Mouse (Mus musculus) kidney, adult 11 months (tissue): ENCODE measurements around the gene Tmem63c.
A peak's percentile ranks its signal among the peaks of the same experiment; 100 is the strongest.

Source experiments
- DNase-seq: peaks from one replicate; pipeline ENCODE4 v3.0.0; 2022

Tmem63c gene

DNA sequence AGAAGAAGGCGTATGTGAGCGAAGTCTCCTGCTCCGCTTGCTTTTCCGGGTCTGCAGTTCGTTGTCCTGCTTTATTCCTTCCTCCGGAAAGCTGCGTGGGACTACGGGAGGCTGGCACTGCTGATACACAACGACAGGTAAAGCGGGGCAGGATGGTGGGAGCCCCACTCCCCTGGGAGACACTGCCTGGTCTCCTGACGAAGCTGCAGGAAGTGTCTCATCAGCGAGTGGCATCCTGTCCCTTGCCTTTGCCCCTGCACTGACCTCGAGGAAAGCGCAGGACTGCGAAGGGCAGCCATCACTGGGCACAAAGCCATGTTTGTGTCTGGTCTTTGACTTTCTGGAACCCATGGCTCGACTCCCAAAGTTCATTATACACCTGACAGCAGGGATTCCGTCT is 35.9 kb downstream of the Tmem63c start:
- peak; percentile 47 for DNase-seq

DNA sequence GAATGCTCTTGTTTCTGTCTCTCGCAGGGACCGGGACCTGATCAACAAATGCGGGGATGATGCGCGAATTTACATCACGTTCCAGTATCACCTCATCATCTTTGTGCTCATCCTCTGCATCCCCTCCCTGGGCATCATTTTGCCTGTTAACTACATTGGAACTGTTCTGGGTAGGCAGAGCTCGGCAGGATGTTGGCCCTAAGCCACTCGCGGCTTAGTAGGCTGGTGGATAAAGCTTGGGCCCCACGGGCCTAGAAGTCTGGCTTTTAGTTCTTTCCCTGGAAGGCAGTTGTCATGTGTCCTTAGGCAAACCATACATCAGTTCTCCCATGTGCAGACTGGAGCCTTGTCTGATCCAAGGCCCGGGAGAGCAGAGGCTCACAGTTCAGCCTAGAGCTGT is 44.3 kb downstream of the Tmem63c start:
- no peak for DNase-seq

- no peak for DNase-seq
These were observed 45.3 kb downstream of the Tmem63c start for GRCm38 (mm10) chr12:87066429-87066828.

DNA sequence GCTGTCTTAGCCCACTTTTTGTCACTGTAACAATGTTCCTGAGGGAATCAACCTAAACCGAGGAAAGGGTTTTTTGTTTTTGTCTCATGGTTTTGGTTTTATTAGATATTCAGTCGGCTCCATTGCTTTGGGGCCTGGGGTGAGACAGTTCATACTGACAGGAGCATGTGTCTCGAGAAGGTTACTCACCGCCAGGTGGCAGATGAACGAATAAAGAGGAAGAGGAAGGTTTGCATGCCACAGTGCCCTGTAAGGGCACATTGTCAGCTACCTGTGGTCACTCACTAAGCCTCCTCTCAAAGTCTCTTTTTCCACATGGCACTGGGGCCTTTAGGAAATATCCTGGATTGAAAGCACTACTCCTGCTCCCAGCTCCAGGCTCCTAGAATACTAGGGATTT is 49.4 kb downstream of the Tmem63c start:
- DNase-seq: no peak

DNA sequence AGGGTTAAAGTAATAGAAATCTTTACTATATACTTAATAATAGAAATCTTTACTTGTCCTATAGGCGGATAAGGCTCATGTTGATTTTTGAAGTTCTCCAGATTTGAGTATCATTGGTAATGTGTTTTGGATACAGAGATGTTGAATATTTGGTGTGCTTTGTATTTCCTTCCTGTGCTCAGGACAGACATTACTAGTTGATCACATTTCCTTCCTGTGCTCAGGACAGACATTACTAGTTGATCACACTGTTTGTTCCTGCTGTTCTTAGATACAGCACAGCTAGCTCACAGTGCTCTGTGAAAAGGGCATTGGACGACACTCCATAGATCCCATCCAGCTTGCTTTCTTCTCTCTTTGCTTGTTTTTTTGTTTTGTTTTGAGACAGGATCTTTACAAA is 55.5 kb downstream of the Tmem63c start:
- DNase-seq: no peak

DNA sequence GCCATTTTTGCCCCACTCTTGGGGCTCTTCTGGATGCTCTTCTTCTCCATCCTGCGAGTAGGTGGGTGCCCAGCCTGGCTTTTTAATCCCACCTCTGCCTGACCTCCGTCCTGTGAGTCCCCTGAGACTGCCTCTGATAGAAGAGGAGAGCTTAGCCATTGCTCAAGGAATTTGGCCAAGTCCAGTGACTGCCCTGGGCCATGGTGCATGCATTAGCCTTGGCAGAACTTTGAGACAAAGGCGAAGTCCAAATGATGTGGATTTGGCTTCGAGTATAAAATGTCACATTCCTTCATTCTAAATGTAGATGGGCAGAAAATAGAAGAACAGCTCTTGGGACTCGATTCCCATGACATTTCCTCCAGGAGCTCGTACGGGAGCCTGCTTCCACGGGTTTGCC is 61.7 kb downstream of the Tmem63c start:
- peak; percentile 48 for DNase-seq

- no peak for DNase-seq
These were observed 66.1 kb downstream of the Tmem63c start for GRCm38 (mm10) chr12:87087236-87087635.

GRCm38 (mm10) chr12:87088331-87088730 is 67.2 kb downstream of the Tmem63c start:
- DNase-seq: no peak

DNA sequence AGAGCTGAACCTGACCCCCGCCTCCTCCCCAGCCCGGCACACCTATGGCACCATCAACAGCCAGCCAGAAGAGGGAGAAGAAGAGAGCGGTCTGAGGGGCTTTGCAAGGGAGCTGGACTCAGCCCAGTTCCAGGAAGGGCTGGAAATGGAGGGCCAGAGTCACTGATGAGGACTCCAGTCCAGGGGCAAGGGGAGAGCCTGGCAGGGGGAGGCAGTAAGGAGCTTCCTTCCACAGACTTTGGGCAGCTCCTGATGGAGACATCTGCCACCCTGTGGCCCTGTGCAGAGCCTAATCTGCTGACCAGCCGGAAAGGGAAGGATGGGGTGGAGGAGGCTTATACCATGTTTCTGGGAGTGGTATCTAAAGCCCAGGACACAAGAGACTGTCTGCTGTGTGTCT is 68.1 kb downstream of the Tmem63c start:
- DNase-seq: no peak

- peak; percentile 52 for DNase-seq
These were observed 68.6 kb downstream of the Tmem63c start for GRCm38 (mm10) chr12:87089701-87090100.

DNA sequence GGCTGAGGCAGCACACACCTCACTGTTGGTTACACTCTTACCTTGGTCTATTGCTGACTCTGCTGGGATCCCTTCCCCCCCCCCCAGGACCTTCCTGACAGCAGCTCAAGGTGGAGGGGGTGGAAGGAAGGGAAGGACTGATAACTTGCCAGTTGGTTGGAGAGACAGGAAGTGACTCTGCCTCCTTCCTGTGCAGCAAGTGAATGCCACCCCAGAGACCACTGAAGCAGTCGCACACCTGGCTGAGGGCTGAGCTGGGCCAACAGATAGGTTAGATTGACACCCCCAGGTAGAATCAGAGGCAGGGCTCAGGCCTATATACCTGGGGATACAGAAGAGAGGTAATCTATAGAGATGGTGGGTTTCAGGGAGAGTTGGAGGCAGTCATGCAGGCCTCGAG is 70.8 kb downstream of the Tmem63c start:
- DNase-seq: no peak

DNA sequence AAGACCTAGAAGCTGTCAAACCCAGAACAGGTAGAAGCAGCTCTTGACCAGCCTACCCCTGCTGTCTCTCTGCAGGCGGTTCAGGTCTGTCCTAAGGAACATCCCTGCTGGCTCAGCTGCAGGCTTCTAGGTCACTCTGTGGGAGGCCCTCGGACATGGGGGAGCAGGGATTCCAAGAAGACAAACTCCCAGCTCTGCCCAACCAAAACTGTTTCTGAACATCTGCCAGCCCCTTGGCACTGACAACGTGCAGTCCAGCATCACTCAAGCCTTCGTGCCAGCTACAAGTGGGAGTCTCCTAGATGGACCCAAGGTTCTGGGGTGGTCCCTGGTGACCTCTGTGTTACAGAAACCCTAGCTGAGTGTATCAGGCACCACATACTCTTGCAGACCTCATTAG is 72.1 kb downstream of the Tmem63c start:
- peak; percentile 17 for DNase-seq

GRCm38 (mm10) chr12:87093671-87094070 is 72.5 kb downstream of the Tmem63c start:
- no peak for DNase-seq

GRCm38 (mm10) chr12:87100331-87100730 is 79.2 kb downstream of the Tmem63c start:
- DNase-seq: no peak

GRCm38 (mm10) chr12:87102165-87102631 is 81.1 kb downstream of the Tmem63c start, which contains the start of gene Ngb:
Gene Ngb, minus strand, starts transcription at chr12:87102539.
- DNase-seq: no peak

DNA sequence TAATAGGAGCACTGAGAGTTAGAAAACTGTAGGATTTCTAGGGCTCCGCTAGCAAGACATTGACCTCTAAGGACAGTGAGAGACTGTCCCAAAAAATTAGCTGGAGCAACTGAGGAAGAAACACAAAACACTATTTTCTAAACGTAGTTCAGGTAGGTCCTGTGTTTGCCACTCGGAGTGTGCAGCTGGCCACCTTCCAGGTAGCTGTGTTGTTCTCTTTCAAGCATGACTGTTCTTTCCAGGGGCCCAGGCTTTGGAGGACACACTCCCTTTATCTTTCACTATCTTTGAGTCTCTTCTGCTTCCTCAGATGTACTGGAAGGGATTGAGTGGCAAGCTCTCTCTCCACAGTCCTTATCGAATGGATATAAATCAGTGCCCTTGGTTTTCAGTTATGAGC is 82.3 kb downstream of the Tmem63c start:
- DNase-seq: no peak

- DNase-seq: no peak
These were observed 83.7 kb downstream of the Tmem63c start for GRCm38 (mm10) chr12:87104796-87105195.

GRCm38 (mm10) chr12:87107357-87107977 is 86.3 kb downstream of the Tmem63c start:
- no peak for DNase-seq

- DNase-seq: no peak
These were observed 100.9 kb downstream of the Tmem63c start for GRCm38 (mm10) chr12:87121918-87122589.

DNA sequence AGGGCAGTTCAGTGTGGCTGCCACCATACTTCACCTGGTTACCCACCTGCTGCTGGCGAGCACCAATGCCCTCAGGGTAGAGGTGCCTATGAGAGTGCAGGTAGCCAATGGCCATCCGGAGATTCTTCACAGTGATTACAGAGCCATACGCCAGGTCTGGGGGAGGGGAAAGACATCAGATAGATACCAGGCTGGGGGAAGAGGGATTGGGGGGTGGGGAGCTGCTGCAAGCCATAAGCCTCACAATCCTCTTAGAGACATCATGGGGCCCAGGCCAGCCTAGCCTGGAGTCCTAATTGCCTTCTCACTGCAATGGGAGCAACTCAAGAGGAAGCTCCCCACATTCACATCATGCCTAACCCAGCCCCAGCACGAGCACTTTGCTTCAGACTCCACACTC is 106.1 kb downstream of the Tmem63c start:
- DNase-seq: no peak

DNA sequence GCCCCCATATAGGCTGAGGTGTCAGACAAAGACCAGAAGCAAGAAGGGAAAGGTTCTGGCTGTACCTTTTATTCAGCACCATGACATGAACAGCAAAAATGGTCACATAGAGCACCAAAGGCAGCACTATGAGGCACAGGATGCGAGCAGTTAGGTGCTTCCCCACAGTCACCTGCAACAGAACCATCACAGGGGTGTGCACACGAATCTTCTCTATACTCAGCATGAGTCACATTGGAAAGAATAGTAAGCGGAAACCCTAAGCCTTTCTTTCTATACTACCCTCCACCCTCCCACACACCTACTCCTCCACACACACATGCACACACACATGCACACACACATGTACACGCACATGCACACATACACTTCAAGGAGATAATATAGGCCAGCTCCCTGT is 109.1 kb downstream of the Tmem63c start:
- DNase-seq: no peak

DNA sequence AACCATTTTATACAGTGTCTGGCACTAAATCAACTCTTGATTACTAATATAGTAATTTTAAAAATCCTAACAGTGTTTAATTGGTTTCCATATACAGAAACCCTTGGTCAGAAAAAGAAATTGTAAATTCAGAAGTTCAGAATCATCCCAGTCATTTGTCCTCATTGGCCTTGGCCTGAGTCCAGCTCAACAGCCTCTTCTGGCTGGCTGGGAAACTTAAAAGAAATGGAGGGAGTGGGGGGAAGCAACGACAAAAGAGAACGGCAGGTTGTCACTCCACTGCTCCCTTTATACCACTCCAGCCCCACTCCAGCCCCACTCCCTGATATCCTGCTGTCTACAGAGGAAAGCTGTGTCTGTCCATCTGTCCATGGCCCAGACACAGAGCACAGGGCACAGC is 110.0 kb downstream of the Tmem63c start:
- no peak for DNase-seq

- DNase-seq: no peak
These were observed 110.5 kb downstream of the Tmem63c start for GRCm38 (mm10) chr12:87131619-87132018.

GRCm38 (mm10) chr12:87132210-87132609 is 111.1 kb downstream of the Tmem63c start:
- no peak for DNase-seq

GRCm38 (mm10) chr12:87132784-87133183 is 111.6 kb downstream of the Tmem63c start:
- DNase-seq: no peak
